Mouse (Mus musculus) layer of hippocampus, adult 8-10 months (tissue): ENCODE data around the gene Hist1h4d. TPM values are rescaled to one million over a fixed set of nuclear protein-coding genes. Genes with fewer than 3 reads are reported as not detected.
A peak's percentile ranks its signal among the peaks of the same experiment; 100 is the strongest.
"Not testable (repeated sequence)": the region's sequence is repeated elsewhere in the genome, so short reads cannot be mapped to it uniquely, and the experiment has no call there.

Experiments
- DNase-seq, 2 experiments: peaks; one replicate each; pipeline ENCODE4 v3.0.0; 2022; ENCODE audit warnings: low spot score in 2 of 2
- total RNA-seq, 4 experiments: library from RNA; stranded (reverse); gene quantifications; 2 replicates each; pipeline ENCODE4 v1.2.4; 2022

Hist1h4d gene
- 100 to 1,000 TPM; 106 to 128 (median 119) TPM for total RNA-seq

- DNase-seq = peak; percentile 98
Observed at GRCm38 (mm10) chr13:23581408-23582218, at the start of gene Hist1h4d. TSS of gene Hist1h4d (plus strand) at chr13:23581598.

DNA sequence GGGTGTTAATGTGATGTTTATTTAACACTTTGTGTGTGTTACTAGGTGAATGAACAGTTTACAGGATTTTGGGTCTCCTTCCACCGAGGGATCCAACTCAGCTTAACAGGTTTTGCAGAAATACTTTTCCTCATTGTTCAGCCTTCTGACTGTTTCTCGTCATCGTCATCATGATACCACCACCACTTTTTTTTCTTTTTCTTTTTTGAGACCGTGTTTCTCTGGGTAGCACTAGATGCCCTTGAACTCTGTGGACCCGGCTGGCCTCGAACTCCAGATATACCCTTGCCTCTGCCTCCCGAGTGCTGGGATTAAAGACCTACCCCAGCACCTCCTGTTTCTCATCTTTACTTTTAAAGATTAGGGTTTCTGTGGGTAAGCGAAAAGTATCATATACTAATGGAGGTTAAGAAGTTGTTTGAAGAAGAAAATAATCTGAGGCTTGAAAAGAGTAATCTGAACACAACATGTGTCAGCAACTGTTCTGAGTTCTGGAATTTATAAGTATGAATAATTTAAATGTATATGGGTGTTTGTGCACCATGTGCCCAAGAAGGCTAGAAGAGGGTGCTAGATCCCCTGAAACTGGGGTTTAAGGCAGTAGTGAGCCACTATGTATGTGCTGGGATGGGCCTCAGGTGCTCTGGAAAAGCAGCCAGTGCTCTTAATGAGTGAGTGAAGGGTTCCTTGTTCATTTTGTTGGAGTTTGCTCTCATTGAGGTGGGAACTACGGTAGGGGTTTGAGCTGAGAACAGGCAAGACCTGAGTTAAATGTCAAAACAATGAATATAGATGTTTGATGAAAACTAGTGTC lies 48.9 kb upstream of the Hist1h4d start:
- no peak for DNase-seq

DNA sequence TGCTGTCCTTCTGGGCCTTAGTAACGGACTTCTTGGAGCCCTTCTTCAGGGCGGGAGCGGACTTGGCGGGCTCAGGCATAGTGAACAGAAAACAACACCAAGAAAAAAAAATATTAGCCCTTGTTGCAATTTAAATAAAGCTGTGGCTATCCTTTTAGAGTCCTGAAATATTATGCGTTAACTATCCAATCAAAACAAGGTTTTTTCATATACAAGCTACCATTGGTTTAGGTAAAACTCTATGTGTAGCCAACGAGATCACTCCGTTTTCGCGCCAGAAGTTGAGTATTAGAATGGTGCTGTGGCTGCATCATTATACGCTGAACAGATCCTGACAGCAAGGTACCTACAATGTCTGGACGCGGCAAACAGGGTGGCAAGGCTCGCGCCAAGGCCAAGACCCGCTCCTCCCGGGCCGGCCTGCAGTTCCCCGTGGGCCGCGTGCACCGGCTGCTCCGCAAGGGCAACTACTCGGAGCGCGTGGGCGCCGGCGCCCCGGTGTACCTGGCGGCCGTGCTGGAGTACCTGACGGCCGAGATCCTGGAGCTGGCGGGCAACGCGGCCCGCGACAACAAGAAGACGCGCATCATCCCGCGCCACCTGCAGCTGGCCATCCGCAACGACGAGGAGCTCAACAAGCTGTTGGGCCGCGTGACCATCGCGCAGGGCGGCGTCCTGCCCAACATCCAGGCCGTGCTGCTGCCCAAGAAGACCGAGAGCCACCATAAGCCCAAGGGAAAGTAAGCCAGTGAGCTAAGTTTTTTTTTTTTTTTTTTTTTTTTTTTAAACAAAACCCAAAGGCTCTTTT lies 47.6 kb upstream of the Hist1h4d start, which contains the start of gene Hist1h2af:
Gene Hist1h2af (plus strand): TSS at position 347 of the 808 bp plus-strand sequence.
- DNase-seq = peak; percentile 72 to 78

DNA sequence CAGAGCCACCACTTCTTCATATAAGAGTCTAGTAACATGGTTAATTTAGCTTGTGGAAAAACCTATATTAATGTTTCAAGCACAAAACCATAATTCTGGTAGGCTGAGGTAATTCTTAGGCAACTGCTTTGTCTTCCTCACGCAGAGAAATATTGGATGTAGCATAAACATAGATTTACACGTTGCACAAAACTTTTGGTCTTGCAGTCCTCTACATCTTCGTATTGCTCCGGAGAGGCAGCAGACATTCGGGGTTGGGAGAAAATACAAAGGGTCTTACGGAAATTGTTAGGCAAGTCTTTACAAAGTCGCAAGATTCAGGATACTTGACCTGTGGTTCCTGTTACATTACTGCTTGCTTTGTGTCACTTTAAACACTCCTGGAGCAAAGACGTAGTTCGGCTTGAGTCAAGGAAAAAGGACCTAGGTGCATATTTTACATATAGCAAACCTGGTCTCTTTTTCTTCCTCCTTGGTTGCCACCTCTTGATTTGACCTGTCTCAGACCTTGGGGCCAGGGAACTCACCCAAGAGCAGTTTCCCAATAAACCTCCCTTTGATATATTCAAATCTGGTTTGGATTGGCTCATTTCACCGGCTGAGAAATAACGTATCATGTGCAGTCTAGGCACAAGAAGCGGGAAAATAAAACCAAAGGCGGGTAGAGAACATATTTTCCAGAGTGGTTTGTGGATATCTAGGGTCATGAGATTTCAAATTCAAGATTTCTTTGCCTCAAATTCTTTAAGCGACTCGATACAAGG lies 46.8 kb upstream of the Hist1h4d start:
- no peak for DNase-seq

- peak; percentile 91 to 92 for DNase-seq
Observed at GRCm38 (mm10) chr13:23535137-23536075, 46.0 kb upstream of the Hist1h4d start, which contains the start of gene Hist1h3g. TSS of gene Hist1h3g (plus strand) at chr13:23535422.

GRCm38 (mm10) chr13:23536076-23536822 lies 45.1 kb upstream of the Hist1h4d start:
- DNase-seq = no peak

DNA sequence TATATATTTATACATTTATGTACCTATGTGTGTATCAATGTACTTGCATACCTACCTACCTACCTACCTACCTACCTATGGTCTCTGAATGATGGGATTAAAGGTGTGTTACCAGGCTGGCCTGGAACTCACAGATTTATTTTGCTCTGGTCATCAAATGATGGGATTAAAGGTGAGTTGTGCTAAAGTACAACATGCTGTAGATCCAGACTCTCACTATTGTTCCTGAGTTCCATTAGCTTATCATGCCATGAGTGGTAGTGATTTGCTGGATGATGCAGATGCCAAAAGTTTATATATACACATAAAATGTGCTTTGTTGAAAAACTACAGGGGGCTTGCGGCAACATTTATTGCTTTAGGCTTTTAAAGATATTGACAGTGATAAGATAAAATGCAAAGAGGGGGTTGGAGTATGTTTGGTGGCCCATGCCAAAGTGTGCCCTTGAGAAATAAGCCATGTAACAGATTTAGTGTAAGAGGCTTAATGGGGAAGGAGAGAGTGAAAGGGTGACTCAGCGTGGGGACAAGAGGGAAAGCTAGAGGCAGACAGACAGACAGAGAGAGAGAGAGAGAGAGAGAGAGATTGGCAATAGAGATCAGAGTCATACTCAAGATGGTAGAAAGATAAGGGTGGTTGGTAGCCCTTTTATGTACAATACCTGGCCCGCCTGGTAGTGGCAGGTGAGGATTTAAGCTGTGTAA lies 44.2 kb upstream of the Hist1h4d start:
- DNase-seq = no peak

GRCm38 (mm10) chr13:23538249-23538648 lies 43.1 kb upstream of the Hist1h4d start:
- no peak for DNase-seq

- DNase-seq = not testable (repeated sequence)
Observed at GRCm38 (mm10) chr13:23539821-23540220, 41.6 kb upstream of the Hist1h4d start.

GRCm38 (mm10) chr13:23541497-23541896 lies 39.9 kb upstream of the Hist1h4d start:
- DNase-seq = no peak

DNA sequence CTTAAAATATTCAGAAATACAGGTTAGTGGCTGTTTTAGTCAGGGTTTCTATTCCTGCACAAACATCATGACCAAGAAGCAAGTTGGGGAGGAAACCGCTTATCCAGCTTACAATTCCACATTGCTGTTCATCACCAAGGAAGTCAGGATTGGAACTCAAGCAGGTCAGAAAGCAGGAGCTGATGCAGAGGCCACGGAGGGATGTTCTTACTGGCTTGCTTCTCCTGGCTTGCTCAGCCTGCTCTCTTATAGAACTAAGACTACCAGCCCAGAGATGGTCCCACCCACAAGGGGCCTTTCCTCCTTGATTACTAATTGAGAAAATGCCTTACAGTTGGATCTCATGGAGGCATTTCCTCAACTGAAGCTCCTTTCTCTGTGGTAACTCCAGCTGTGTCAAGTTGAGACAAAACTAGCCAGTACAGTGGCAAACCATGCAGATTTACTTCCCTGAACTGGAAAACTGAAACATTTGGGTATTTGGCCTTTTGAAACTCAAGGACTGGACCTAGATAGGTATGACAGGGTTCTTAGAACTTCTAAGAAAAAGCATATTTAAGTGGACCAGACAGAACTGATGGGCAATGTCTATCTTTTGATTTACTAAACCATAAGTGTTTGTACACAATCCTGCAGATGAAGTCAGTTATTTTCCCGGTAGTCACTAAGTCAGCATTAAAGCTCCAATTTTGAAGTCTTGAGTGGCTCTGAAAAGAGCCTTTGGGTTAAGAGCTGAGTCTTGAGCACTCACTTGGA lies 39.0 kb upstream of the Hist1h4d start:
- DNase-seq = not testable (repeated sequence)

GRCm38 (mm10) chr13:23542999-23543607 lies 38.3 kb upstream of the Hist1h4d start, which contains the start of gene Hist1h2bh:
TSS of gene Hist1h2bh (minus strand) at chr13:23543392.
- peak; percentile 73 to 87 for DNase-seq

DNA sequence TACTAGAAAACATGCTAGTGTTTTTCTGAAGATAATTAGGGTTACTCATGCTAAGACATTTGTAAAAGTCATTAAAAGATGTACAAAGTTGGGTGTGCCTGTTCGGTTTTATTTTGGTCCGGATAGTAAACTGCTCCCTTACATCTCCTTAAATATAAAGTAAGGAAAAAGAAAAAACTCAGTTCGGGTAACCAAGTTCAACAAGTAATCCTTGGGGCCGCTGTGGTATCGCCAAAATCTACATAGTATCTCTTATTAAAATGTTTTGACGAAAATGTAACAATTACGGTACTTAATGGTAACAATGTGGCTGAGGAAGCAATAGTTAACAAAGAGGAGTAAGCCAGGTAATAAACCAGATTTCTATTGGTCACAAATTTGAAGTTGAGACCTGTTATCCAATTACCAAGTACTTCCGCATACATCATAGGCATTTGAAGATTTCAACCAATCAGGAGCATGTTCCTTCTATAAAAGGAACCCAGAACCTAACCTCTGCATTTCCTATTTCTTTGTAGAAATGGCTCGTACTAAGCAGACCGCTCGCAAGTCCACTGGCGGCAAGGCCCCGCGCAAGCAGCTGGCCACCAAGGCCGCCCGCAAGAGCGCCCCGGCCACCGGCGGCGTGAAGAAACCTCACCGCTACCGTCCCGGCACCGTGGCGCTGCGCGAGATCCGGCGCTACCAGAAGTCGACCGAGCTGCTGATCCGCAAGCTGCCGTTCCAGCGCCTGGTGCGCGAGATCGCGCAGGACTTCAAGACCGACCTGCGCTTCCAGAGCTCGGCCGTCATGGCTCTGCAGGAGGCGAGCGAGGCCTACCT lies 37.2 kb upstream of the Hist1h4d start, which contains the start of gene Hist1h3f:
Gene Hist1h3f (plus strand): TSS at position 88 of the 822 bp plus-strand sequence.
- peak in 1 of 2 experiments; percentile 69 for DNase-seq

DNA sequence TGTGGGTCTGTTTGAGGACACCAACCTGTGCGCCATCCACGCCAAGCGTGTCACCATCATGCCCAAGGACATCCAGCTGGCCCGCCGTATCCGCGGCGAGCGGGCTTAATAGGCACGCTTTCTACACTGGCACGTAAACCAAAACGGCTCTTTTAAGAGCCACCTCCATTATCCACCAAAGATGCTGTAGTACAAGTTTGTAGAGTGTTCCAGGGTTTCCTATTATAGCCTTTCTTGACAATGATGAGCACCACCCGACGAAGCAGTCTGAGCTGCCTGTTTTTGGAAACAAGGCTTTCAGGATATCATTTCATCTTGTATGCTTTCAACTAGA lies 36.6 kb upstream of the Hist1h4d start:
- not testable (repeated sequence) for DNase-seq

GRCm38 (mm10) chr13:23546694-23547093 lies 34.7 kb upstream of the Hist1h4d start:
- no peak for DNase-seq

GRCm38 (mm10) chr13:23550761-23551145 lies 30.6 kb upstream of the Hist1h4d start:
- DNase-seq = no peak
